Mouse (Mus musculus): ENCODE data around the gene Sept7. TPM values are rescaled to one million over a fixed set of nuclear protein-coding genes. Genes with fewer than 3 reads are reported as not detected.
"Not testable (repeated sequence)": the region's sequence is repeated elsewhere in the genome, so short reads cannot be mapped to it uniquely, and the experiment has no call there.

Sept7 gene
- total RNA-seq, 2 experiments from 2014 or later: 69.5 to 88.3 TPM

- Histone ChIP-seq H3K27ac (no peak overlapping the region), H3K4me3 (no peak overlapping the region)
- TF ChIP-seq CTCF (IDR thresholded peaks at IDR 0.05): no peak
- DNase-seq: no peak
- intact Hi-C loops (cut with DNase I): no loop called here
Observed at GRCm38 (mm10) chr9:25267574-25267973, 15.3 kb downstream of the Sept7 start.

- no peak for DNase-seq
- Histone ChIP-seq H3K4me3 (no peak overlapping the region), H3K27ac (no peak overlapping the region)
- no peak for TF ChIP-seq CTCF (IDR thresholded peaks at IDR 0.05)
- intact Hi-C loops (cut with DNase I): no loop called here
Observed at GRCm38 (mm10) chr9:25271902-25272301, 19.7 kb downstream of the Sept7 start.

GRCm38 (mm10) chr9:25289796-25290195 is 37.6 kb downstream of the Sept7 start:
- no peak overlapping the region for H3K27ac ChIP-seq
- intact Hi-C loops (cut with DNase I): no loop called here
- no peak for DNase-seq
- no peak overlapping the region for H3K4me3 ChIP-seq
- TF ChIP-seq CTCF (IDR thresholded peaks at IDR 0.05): no peak

GRCm38 (mm10) chr9:25309505-25310182 is 57.4 kb downstream of the Sept7 start:
- no peak for DNase-seq
- intact Hi-C loops (cut with DNase I): loop anchor here (1.0 to 10.0 kb wide), 3 partner anchors 57 to 285 kb away; partner anchors contain the start of gene Sept7
- Histone ChIP-seq H3K4me3 (no peak overlapping the region), H3K27ac (no peak overlapping the region)
- TF ChIP-seq CTCF (IDR thresholded peaks at IDR 0.05): peak; percentile 88

- intact Hi-C loops (cut with DNase I): no loop called here
- Histone ChIP-seq H3K27ac (no peak overlapping the region), H3K4me3 (no peak overlapping the region)
- DNase-seq: no peak
- TF ChIP-seq CTCF (IDR thresholded peaks at IDR 0.05): no peak
Observed at GRCm38 (mm10) chr9:25314304-25314703, 62.1 kb downstream of the Sept7 start.

GRCm38 (mm10) chr9:25317827-25318505 is 65.7 kb downstream of the Sept7 start:
- peak; percentile 77 for DNase-seq
- intact Hi-C loops (cut with DNase I): loop anchor here (1.0 to 5.0 kb wide), 4 partner anchors 69 to 289 kb away; no protein-coding TSS in a partner anchor
- H3K27ac ChIP-seq: no peak overlapping the region
- no peak overlapping the region for H3K4me3 ChIP-seq
- peak; percentile 76 for TF ChIP-seq CTCF (IDR thresholded peaks at IDR 0.05)

- intact Hi-C loops (cut with DNase I): loop anchor here (2.0 to 5.0 kb wide), 3 partner anchors 68 to 288 kb away; no protein-coding TSS in a partner anchor
- not testable (repeated sequence) for DNase-seq, H3K27ac ChIP-seq, H3K4me3 ChIP-seq
Observed at GRCm38 (mm10) chr9:25319676-25320075, 67.4 kb downstream of the Sept7 start.

- Histone ChIP-seq H3K4me3 (no peak overlapping the region), H3K27ac (no peak overlapping the region)
- no peak for TF ChIP-seq CTCF (IDR thresholded peaks at IDR 0.05)
- no peak for DNase-seq
- intact Hi-C loops (cut with DNase I): no loop called here
Observed at GRCm38 (mm10) chr9:25327727-25328370, 75.6 kb downstream of the Sept7 start.

GRCm38 (mm10) chr9:25328946-25329723 is 76.9 kb downstream of the Sept7 start:
- no peak for TF ChIP-seq CTCF (IDR thresholded peaks at IDR 0.05)
- no peak for DNase-seq
- H3K4me3 ChIP-seq: no peak overlapping the region
- no peak overlapping the region for H3K27ac ChIP-seq
- intact Hi-C loops (cut with DNase I): no loop called here

- no peak overlapping the region for H3K4me3 ChIP-seq
- intact Hi-C loops (cut with DNase I): no loop called here
- no peak for TF ChIP-seq CTCF (IDR thresholded peaks at IDR 0.05)
- H3K27ac ChIP-seq: no peak overlapping the region
- DNase-seq: no peak
Observed at GRCm38 (mm10) chr9:25337436-25338198, 85.4 kb downstream of the Sept7 start.

- intact Hi-C loops (cut with DNase I): no loop called here
- TF ChIP-seq CTCF (IDR thresholded peaks at IDR 0.05): no peak
- Histone ChIP-seq H3K4me3 (no peak overlapping the region), H3K27ac (no peak overlapping the region)
- no peak for DNase-seq
Observed at GRCm38 (mm10) chr9:25340412-25340811, 88.2 kb downstream of the Sept7 start.

GRCm38 (mm10) chr9:25353775-25354174 is 101.5 kb downstream of the Sept7 start:
- no peak for TF ChIP-seq CTCF (IDR thresholded peaks at IDR 0.05)
- no peak overlapping the region for H3K27ac ChIP-seq
- intact Hi-C loops (cut with DNase I): no loop called here
- DNase-seq: no peak
- no peak overlapping the region for H3K4me3 ChIP-seq

All from gastrocnemius, adult 2 months (tissue).